Mouse (Mus musculus): ENCODE data around the gene Ank3. TPM values are rescaled to one million over a fixed set of nuclear protein-coding genes. Genes with fewer than 3 reads are reported as not detected.
A peak's percentile ranks its signal among the peaks of the same experiment; 100 is the strongest.

Ank3 gene
- polyA plus RNA-seq, 1 experiment from 2014 or later = 48.8 TPM

- Histone ChIP-seq H3K27me3 (ENCODE audit: insufficient read depth, low read length) (no peaks in the 10 kb centered on the region), H3K9me3 (replicated peaks; ENCODE audit: low read length) (no peaks in the 10 kb centered on the region), H3K27ac (no peak overlapping the region), H3K9ac (ENCODE audit: low read depth, low read length) (no peak overlapping the region), H3K4me1 (replicated peaks; ENCODE audit: insufficient read depth, low read length) (no peaks in the 10 kb centered on the region), H3K4me3 (replicated peaks; ENCODE audit: low read depth, low read length) (no peak overlapping the region), H3K36me3 (ENCODE audit: insufficient read depth, low read length) (no peaks in the 10 kb centered on the region), H3K4me2 (ENCODE audit: low read length) (no peak overlapping the region)
- DNase-seq (ENCODE audit: low spot score) (no peak), ATAC-seq (replicated peaks; ENCODE audit: low FRiP score, low read depth) (no peak)
- 91% methylated on average over 6 of the region's 6 CpGs for WGBS
- TF ChIP-seq CTCF (IDR thresholded peaks at IDR 0.05; ENCODE audit: low read depth) = no peak
These were observed 55.0 kb downstream of the Ank3 start for GRCm38 (mm10) chr10:69453531-69453930.

- WGBS = 24% methylated on average over 7 of the region's 7 CpGs
- Histone ChIP-seq H3K4me1 (replicated peaks; ENCODE audit: insufficient read depth, low read length) (no peaks in the 10 kb centered on the region), H3K27me3 (ENCODE audit: insufficient read depth, low read length) (no peaks in the 10 kb centered on the region), H3K9ac (ENCODE audit: low read depth, low read length) (no peak overlapping the region), H3K4me2 (ENCODE audit: low read length) (no peak overlapping the region), H3K9me3 (replicated peaks; ENCODE audit: low read length) (no peaks in the 10 kb centered on the region), H3K4me3 (replicated peaks; ENCODE audit: low read depth, low read length) (no peak overlapping the region), H3K27ac (no peak overlapping the region), H3K36me3 (ENCODE audit: insufficient read depth, low read length) (no peaks in the 10 kb centered on the region)
- peak; percentile 51 for TF ChIP-seq CTCF (IDR thresholded peaks at IDR 0.05; ENCODE audit: low read depth)
- ATAC-seq (replicated peaks; ENCODE audit: low FRiP score, low read depth) = no peak; the same call in 1 of the 2 replicates
- peak; percentile 83 for DNase-seq (ENCODE audit: low spot score)
These were observed 55.9 kb downstream of the Ank3 start for GRCm38 (mm10) chr10:69454480-69454879.

GRCm38 (mm10) chr10:69464826-69465225, 66.3 kb downstream of the Ank3 start:
- H3K4me3 ChIP-seq (replicated peaks; ENCODE audit: low read depth, low read length) = no peak overlapping the region
- H3K27ac ChIP-seq = no peak overlapping the region
- DNase-seq (ENCODE audit: low spot score) (no peak), ATAC-seq (replicated peaks; ENCODE audit: low FRiP score, low read depth) (no peak)
- 65% methylated on average over 4 of the region's 4 CpGs for WGBS
- no peak for TF ChIP-seq CTCF (IDR thresholded peaks at IDR 0.05; ENCODE audit: low read depth)
- H3K4me1 ChIP-seq (replicated peaks; ENCODE audit: insufficient read depth, low read length) = no peaks in the 10 kb centered on the region
- H3K36me3 ChIP-seq (ENCODE audit: insufficient read depth, low read length) = no peaks in the 10 kb centered on the region
- H3K4me2 ChIP-seq (ENCODE audit: low read length) = no peak overlapping the region
- H3K9ac ChIP-seq (ENCODE audit: low read depth, low read length) = no peak overlapping the region
- H3K9me3 ChIP-seq (replicated peaks; ENCODE audit: low read length) = no peaks in the 10 kb centered on the region
- no peaks in the 10 kb centered on the region for H3K27me3 ChIP-seq (ENCODE audit: insufficient read depth, low read length)

GRCm38 (mm10) chr10:69465558-69466200, 67.1 kb downstream of the Ank3 start:
- DNase-seq (ENCODE audit: low spot score) (no peak), ATAC-seq (replicated peaks; ENCODE audit: low FRiP score, low read depth) (no peak)
- Histone ChIP-seq H3K4me3 (replicated peaks; ENCODE audit: low read depth, low read length) (no peak overlapping the region), H3K27me3 (ENCODE audit: insufficient read depth, low read length) (no peaks in the 10 kb centered on the region), H3K4me1 (replicated peaks; ENCODE audit: insufficient read depth, low read length) (no peaks in the 10 kb centered on the region), H3K36me3 (ENCODE audit: insufficient read depth, low read length) (no peaks in the 10 kb centered on the region), H3K27ac (no peak overlapping the region), H3K9me3 (replicated peaks; ENCODE audit: low read length) (no peaks in the 10 kb centered on the region), H3K9ac (ENCODE audit: low read depth, low read length) (no peak overlapping the region), H3K4me2 (ENCODE audit: low read length) (no peak overlapping the region)
- no peak for TF ChIP-seq CTCF (IDR thresholded peaks at IDR 0.05; ENCODE audit: low read depth)
- WGBS = 76% methylated on average over 11 of the region's 11 CpGs

GRCm38 (mm10) chr10:69466201-69466585, 67.6 kb downstream of the Ank3 start:
- ATAC-seq (replicated peaks; ENCODE audit: low FRiP score, low read depth) = no peak
- no peak for TF ChIP-seq CTCF (IDR thresholded peaks at IDR 0.05; ENCODE audit: low read depth)
- Histone ChIP-seq H3K9me3 (replicated peaks; ENCODE audit: low read length) (no peaks in the 10 kb centered on the region), H3K4me1 (replicated peaks; ENCODE audit: insufficient read depth, low read length) (no peaks in the 10 kb centered on the region), H3K9ac (ENCODE audit: low read depth, low read length) (no peak overlapping the region), H3K36me3 (ENCODE audit: insufficient read depth, low read length) (no peaks in the 10 kb centered on the region), H3K4me3 (replicated peaks; ENCODE audit: low read depth, low read length) (no peak overlapping the region), H3K27me3 (ENCODE audit: insufficient read depth, low read length) (no peaks in the 10 kb centered on the region), H3K4me2 (ENCODE audit: low read length) (no peak overlapping the region), H3K27ac (no peak overlapping the region)
- DNase-seq (ENCODE audit: low spot score) = no peak
- WGBS = 65% methylated on average over 2 of the region's 2 CpGs

GRCm38 (mm10) chr10:69466586-69466985, 68.0 kb downstream of the Ank3 start:
- TF ChIP-seq CTCF (IDR thresholded peaks at IDR 0.05; ENCODE audit: low read depth) = no peak
- DNase-seq (ENCODE audit: low spot score) = no peak

GRCm38 (mm10) chr10:69467182-69467581, 68.6 kb downstream of the Ank3 start:
- no peak overlapping the region for H3K4me2 ChIP-seq (ENCODE audit: low read length)
- H3K36me3 ChIP-seq (ENCODE audit: insufficient read depth, low read length) = no peaks in the 10 kb centered on the region
- ATAC-seq (replicated peaks; ENCODE audit: low FRiP score, low read depth) = no peak
- no peaks in the 10 kb centered on the region for H3K4me1 ChIP-seq (replicated peaks; ENCODE audit: insufficient read depth, low read length)
- no peaks in the 10 kb centered on the region for H3K27me3 ChIP-seq (ENCODE audit: insufficient read depth, low read length)
- 77% methylated on average over 2 of the region's 2 CpGs for WGBS
- H3K27ac ChIP-seq = no peak overlapping the region
- H3K4me3 ChIP-seq (replicated peaks; ENCODE audit: low read depth, low read length) = no peak overlapping the region
- no peak for DNase-seq (ENCODE audit: low spot score)
- no peak for TF ChIP-seq CTCF (IDR thresholded peaks at IDR 0.05; ENCODE audit: low read depth)
- no peak overlapping the region for H3K9ac ChIP-seq (ENCODE audit: low read depth, low read length)
- no peaks in the 10 kb centered on the region for H3K9me3 ChIP-seq (replicated peaks; ENCODE audit: low read length)

More at GRCm38 (mm10) chr10:69466586-69466985, 68.0 kb downstream of the Ank3 start:
- Histone ChIP-seq H3K4me2 (ENCODE audit: low read length) (no peak overlapping the region), H3K4me3 (replicated peaks; ENCODE audit: low read depth, low read length) (no peak overlapping the region), H3K4me1 (replicated peaks; ENCODE audit: insufficient read depth, low read length) (no peaks in the 10 kb centered on the region), H3K36me3 (ENCODE audit: insufficient read depth, low read length) (no peaks in the 10 kb centered on the region), H3K9me3 (replicated peaks; ENCODE audit: low read length) (no peaks in the 10 kb centered on the region), H3K9ac (ENCODE audit: low read depth, low read length) (no peak overlapping the region), H3K27ac (no peak overlapping the region), H3K27me3 (ENCODE audit: insufficient read depth, low read length) (no peaks in the 10 kb centered on the region)
- WGBS = 43% methylated on average over 4 of the region's 4 CpGs
- no peak for ATAC-seq (replicated peaks; ENCODE audit: low FRiP score, low read depth)

Data from kidney, postnatal 0 days (tissue).